Mouse (Mus musculus) brain, embryonic 18.5 days (tissue): ENCODE measurements around the gene Gm49321.
A peak's percentile ranks its signal among the peaks of the same experiment; 100 is the strongest.

Experiments used
- DNase-seq: peaks from one replicate; pipeline ENCODE4 v3.0.0-alpha.2; 2012; ENCODE audit warnings: low read depth, low spot score

Gm49321 gene

DNA sequence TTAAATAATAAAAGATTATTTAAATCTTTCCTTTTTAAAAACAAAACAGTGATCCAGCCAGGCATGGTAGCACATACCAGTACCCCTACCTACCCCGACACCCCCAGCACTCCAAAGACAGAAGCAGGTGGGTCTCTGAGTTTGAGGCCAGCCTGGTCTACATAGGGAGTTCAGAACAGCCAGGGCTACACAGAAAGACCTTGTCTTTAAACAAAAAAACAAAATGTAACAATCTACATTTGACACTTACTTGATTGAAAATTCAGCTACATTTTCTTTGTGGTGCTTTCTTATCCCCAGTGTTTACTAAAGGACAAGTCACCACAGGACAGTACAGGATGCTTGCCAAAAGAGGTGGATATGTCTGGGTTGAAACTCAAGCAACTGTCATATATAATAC lies at the start of gene Gm49321:
TSS of gene Gm49321 (plus strand) at position 301 of the 400 bp plus-strand sequence.
- DNase-seq = no peak

GRCm38 (mm10) chr12:73888003-73888783 lies 49.3 kb upstream of the Gm49321 start:
- no peak for DNase-seq

GRCm38 (mm10) chr12:73889571-73889970 lies 47.9 kb upstream of the Gm49321 start:
- no peak for DNase-seq

DNA sequence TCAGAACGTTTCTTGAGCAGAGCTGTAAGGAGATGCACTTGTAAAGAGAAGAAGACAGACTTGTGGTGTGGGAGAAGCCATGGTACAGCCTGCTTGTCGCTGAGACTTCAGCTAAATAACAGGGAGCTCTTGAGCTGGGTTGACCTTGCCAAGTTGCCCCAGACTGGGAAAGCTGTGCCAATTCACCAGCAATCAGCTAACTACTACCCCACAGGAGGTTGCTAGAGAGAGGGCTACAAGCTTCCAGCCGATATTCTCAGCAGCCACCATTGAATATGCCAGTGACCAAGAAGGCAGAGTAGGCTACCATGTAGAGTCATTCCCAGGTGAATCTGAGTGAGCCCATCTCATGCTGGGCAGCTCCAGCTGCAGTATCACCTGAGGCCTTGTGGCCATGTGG lies 47.4 kb upstream of the Gm49321 start:
- no peak for DNase-seq

- DNase-seq = no peak
Observed at GRCm38 (mm10) chr12:73892616-73893015, 44.8 kb upstream of the Gm49321 start.

DNA sequence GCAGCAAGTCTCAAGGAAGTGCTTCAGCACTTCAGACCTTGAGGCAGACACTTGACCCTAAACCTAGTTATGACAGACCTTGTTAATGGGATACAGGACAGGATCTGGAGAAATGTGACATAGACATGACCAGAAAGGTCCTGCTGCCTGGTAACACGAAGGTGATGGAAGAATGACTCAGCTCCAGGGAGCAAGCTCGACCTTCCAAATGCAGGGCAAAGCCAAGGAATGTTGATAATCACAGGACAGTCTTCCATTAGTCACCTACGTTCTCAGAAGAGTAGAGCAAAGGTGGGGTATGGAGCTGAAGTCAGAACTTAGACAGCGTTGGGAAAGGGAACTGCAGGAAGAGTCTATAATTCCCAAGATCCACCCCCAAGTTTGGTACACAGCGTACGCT lies 42.6 kb upstream of the Gm49321 start:
- DNase-seq = no peak

GRCm38 (mm10) chr12:73895674-73896073 lies 41.8 kb upstream of the Gm49321 start:
- DNase-seq = no peak

GRCm38 (mm10) chr12:73896471-73896870 lies 41.0 kb upstream of the Gm49321 start:
- DNase-seq = no peak

DNA sequence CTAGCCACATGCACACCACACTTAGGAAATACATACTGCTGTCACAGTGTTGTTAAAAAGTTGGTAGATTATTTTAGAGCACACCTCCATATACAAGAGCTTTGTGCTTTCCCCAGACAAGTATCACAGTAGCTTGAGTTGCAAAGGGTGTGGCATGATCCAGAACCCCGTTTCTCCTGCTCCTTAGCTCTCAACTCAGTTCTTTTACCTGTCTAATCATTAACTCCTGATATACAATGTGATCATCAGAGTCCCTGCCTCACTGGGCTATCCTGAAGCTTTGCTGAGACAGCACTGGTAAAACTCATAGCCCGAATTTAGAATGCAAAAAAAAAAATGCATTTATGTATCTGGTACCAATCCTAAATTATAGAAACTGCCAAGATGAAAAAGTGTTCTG lies 39.2 kb upstream of the Gm49321 start:
- DNase-seq = no peak

DNA sequence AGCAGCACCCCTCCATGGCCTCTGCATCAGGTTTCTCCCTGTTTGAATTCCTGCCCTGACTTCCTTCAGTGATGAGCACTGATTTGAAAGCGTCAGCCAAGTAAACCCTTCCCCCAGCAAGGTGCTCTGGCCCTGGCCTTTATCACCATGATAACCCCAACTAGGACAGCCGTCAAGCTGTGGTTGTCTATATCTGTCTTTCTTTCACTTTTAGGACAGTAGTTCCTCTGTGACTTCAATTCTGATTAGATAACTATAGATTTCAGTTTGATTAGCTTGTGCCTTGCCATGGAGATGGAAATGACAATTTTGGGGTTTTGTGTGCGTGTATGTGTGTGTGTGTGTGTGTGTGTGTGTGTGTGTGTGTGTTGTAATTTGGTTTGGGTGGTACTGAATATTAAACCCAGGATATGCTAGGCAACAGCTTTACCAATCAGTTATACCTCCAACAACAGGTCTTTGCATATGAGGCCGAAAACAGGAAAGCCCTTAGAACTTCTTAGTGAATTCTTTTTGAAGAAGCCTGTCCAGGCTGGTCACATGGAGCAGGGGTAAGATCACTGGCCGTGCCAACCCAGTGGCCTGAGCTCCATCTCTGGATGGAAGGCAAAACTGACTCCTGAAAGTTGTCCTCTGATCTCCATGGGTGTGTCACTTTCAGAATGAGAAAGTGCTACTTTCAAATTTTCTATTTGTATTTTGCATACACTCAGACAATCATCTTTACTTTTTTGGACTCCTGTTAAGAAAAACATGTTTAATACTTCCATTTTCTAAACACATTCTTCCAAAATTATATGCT lies 33.1 kb upstream of the Gm49321 start:
- DNase-seq = no peak

DNA sequence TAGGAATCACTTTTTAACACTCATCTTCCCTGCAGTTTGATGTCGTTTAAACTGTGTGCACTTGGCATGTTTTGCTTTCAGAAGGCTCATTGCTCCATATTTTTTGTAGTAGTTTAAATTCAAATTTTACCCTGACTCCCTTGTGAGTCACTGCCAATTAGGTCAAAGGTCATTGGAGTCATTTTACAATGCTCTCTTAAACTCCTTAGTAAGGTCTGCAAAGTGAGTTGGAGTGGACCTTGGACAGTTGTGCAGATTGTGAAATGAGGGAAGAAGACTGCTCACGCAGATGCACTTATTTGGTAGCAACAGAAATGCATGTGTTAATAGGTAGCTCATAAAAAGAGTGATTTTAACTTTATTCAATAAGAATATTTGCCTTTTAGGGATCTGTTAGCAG lies 32.4 kb upstream of the Gm49321 start:
- DNase-seq = no peak

DNA sequence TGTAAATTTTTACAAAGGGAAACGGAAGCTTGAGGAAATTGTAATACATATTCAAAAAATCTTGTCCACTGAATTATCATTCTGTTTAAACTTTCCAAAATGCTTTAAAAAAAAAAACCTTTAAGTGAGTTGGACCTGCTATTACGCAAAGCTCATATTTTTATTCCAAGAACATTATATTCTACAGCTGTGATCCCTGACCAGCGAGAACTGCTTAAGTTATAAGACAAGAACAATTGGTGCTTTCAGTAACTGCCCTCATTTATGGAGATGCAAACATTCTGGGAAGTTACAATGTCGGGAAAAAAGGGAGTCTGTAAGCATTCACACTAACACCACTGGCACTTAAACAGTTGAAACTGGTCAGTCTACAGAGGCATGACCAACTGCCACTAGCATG lies 31.9 kb upstream of the Gm49321 start:
- DNase-seq = no peak

- DNase-seq = peak; percentile 6
Observed at GRCm38 (mm10) chr12:73907079-73907672, 30.3 kb upstream of the Gm49321 start.

DNA sequence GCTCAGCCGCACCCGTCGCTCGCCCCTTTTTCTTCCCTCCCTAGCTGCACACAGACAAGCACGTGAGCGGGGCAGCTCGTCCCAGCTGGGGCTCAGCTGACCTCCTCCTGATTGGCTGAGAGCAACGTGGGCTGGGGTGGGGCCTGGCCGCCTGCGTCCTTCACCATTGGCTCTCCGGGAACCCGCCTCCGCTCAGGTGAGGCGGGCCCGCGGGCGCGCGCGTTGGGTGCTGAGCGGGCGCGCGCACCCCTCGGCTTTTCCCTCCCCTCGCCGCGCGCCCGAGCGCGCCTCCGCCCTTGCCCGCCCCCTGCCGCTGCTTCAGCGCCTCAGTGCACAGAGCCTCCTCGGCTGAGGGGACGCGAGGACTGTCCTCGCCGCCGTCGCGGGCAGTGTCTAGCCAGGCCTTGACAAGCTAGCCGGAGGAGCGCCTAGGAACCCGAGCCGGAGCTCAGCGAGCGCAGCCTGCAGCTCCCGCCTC lies 29.7 kb upstream of the Gm49321 start:
- DNase-seq = peak; percentile 94

GRCm38 (mm10) chr12:73908274-73909012 lies 29.0 kb upstream of the Gm49321 start:
- peak; percentile 18 for DNase-seq

GRCm38 (mm10) chr12:73909013-73909575 lies 28.4 kb upstream of the Gm49321 start:
- DNase-seq = no peak

DNA sequence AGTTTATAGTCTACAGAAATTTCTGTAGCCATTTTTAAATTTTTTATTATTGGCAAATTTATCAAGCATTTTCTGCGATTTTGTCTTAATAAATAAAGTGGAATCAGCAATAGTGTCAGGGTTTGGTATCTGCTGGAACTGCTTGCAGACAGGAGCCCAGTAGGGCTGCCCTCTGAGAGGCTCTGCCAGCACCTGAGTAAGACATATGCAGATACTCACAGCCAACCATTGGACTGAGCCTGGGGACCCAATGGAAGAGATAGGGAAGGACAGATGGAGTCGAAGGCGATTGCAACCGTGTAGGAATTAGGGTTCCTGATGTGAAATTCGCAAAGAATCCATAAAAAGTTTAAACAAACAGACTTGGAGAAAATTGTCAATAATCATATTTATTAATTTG lies 19.0 kb upstream of the Gm49321 start:
- no peak for DNase-seq

- DNase-seq = no peak
Observed at GRCm38 (mm10) chr12:73930266-73930665, 7.2 kb upstream of the Gm49321 start.

- no peak for DNase-seq
Observed at GRCm38 (mm10) chr12:73931274-73931673, 6.2 kb upstream of the Gm49321 start.

GRCm38 (mm10) chr12:73934528-73934927 lies 2.9 kb upstream of the Gm49321 start:
- no peak for DNase-seq

GRCm38 (mm10) chr12:73939542-73939941 lies 2.1 kb downstream of the Gm49321 start:
- no peak for DNase-seq
